Mouse (Mus musculus) brain, embryonic 14.5 days (tissue): Measurements from ENCODE around the gene Dusp27. TPM values are rescaled to one million over a fixed set of nuclear protein-coding genes. Genes with fewer than 3 reads are reported as not detected.
"Not testable (repeated sequence)": the region's sequence is repeated elsewhere in the genome, so short reads cannot be mapped to it uniquely, and the experiment has no call there.

Experiments
- DNase-seq: peaks from one replicate; pipeline ENCODE4 v3.0.0-alpha.2; 2011; ENCODE audit warnings: low read depth
- CTCF ChIP-seq: fragments of 200-500 bp; IDR thresholded peaks from 2 replicates; pipeline ENCODE4 v1.5.1; 2012; ENCODE audit warnings: inconsistent platforms, mild to moderate bottlenecking, moderate library complexity, borderline replicate concordance; ENCODE audit not compliant: insufficient read depth, insufficient read length; ENCODE audit errors: extremely low read depth
- POLR2A ChIP-seq: fragments of 200-500 bp; IDR thresholded peaks from 2 replicates; pipeline ENCODE4 v1.6.1; 2012; ENCODE audit warnings: mild to moderate bottlenecking, inconsistent platforms, borderline replicate concordance; ENCODE audit not compliant: poor library complexity, insufficient read depth, insufficient read length, severe bottlenecking; ENCODE audit errors: extremely low read depth
- polyA plus RNA-seq: library from polyadenylated mRNA; depleted of rRNA; stranded (reverse); fragments of >200 nt; gene quantifications from 2 replicates; pipeline ENCODE4 v1.2.3, GENCODE M21; 2012

Dusp27 gene
- polyA plus RNA-seq, 1 experiment, result 0.75 TPM

- no peak for TF ChIP-seq POLR2A
- no peak for TF ChIP-seq CTCF
These were observed 30.0 kb upstream of the Dusp27 start for GRCm38 (mm10) chr1:166157712-166158111.

GRCm38 (mm10) chr1:166155113-166155494 lies 27.4 kb upstream of the Dusp27 start:
- TF ChIP-seq POLR2A, result no peak
- TF ChIP-seq CTCF, result no peak
- DNase-seq, result no peak

More at GRCm38 (mm10) chr1:166157712-166158111, 30.0 kb upstream of the Dusp27 start:
- no peak for DNase-seq

- TF ChIP-seq POLR2A (no peak), CTCF (peak; percentile 96)
- peak; percentile 91 for DNase-seq
These were observed 26.7 kb upstream of the Dusp27 start for GRCm38 (mm10) chr1:166154162-166155112.

- peak; percentile 92 for DNase-seq
- TF ChIP-seq CTCF (peak; percentile 95), POLR2A (no peak)
These were observed 25.8 kb upstream of the Dusp27 start for GRCm38 (mm10) chr1:166153351-166154120.

DNA sequence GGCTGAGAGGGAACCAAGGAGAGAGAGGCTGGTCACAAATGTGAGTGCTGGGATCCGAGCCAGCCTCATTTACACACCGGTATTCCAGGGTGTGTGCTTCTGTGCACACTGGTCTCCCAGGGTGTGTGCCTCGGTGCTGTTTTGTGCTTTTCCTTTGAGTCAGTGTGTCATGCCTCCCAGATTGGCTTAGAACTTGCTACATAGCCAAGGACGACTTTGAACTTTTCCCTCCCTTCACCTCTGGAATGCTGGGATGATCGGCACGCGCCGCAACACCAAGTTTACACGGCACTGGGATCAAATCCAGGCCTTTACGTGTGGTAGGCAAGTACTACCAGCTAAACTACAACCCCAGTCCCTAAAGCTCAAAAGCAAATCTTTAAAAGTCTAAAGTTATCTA lies 24.3 kb upstream of the Dusp27 start:
- TF ChIP-seq CTCF, result no peak
- no peak for TF ChIP-seq POLR2A
- no peak for DNase-seq

- TF ChIP-seq POLR2A (no peak), CTCF (peak; percentile 42; the same call in 1 of the 2 replicates)
These were observed 23.6 kb upstream of the Dusp27 start for GRCm38 (mm10) chr1:166151341-166151740.

GRCm38 (mm10) chr1:166150035-166150434 lies 22.3 kb upstream of the Dusp27 start:
- no peak for DNase-seq
- TF ChIP-seq POLR2A (no peak), CTCF (no peak)

More at GRCm38 (mm10) chr1:166151341-166151740, 23.6 kb upstream of the Dusp27 start:
- DNase-seq, result peak; percentile 60

DNA sequence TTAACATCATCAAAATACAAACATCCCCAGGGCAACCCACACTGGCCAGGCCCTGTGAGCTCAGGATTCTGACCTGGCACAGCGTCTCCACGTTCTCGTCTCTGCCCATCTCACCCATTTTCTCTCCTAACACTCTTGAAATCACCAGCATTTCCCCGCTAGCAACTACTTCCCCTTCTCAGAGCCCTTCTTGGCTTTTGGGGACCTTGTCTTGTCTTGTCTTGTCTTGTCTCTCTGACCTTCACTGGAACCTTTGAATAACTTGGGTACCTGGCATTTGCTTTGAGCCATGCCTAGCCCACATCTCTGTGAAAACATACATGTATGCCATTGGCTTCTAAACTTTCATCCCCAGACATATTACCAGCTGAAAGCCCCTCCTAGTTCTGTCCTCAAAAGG lies 21.7 kb upstream of the Dusp27 start:
- TF ChIP-seq POLR2A, result no peak
- no peak for TF ChIP-seq CTCF
- DNase-seq, result no peak

DNA sequence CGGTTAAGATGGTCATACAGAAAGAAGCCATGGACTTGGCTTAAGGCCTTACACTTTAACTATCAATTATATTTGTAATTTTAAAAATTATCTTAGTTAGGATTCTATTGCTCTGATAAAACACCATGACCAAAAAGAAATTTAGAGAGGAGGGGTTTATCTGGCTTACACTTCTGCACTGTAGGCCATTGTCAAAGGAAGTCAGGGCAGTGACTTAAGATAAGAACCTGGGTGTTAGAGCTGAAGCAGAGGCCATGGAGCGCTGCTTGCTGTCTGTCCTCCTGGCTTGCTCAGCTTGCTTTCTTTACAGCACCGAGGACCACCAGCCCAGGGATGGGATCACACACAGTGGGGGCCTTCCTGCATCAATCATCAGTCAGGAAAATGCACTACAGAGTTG lies 19.9 kb upstream of the Dusp27 start:
- DNase-seq, result no peak
- TF ChIP-seq CTCF, result no peak
- no peak for TF ChIP-seq POLR2A

GRCm38 (mm10) chr1:166146626-166147025 lies 18.9 kb upstream of the Dusp27 start:
- DNase-seq, result no peak
- TF ChIP-seq POLR2A (no peak), CTCF (no peak)

GRCm38 (mm10) chr1:166142369-166142768 lies 14.6 kb upstream of the Dusp27 start:
- TF ChIP-seq CTCF (no peak), POLR2A (no peak)
- no peak for DNase-seq

DNA sequence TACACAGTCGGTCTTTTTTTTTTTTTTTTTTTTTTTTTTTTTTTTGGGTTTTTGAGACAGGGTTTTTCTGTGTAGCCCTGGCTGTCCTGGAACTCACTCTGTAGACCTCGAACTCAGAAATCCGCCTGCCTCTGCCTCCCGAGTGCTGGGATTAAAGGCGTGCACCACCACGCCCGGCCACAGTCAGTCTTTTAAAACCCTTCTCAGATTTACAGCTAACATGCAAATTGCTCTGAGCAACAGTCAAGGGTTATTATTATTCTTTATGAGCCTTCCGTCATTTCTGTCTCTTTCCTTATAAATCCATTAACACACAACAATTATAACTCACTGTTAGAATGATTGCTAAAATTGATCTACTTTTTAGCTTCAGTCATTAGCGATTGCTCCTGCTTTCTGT lies 14.1 kb upstream of the Dusp27 start:
- not testable (repeated sequence) for DNase-seq
